Mouse (Mus musculus): Measurements from ENCODE around the gene Fam186b.

The Fam186b gene

GRCm38 (mm10) chr15:99295484-99295981 lies at the start of gene Fam186b:
Fam186b (minus strand) TSS chr15:99295888.
- TF ChIP-seq CTCF (conservative IDR thresholded peaks at IDR 0.05; ENCODE audit: low read length) = no peak
- no peak for TF ChIP-seq POU5F1 (IDR thresholded peaks at IDR 0.05; ENCODE audit: borderline replicate concordance, low read length)
- no peak for TF ChIP-seq NANOG (IDR thresholded peaks at IDR 0.05; ENCODE audit: borderline replicate concordance, low read length)
- Histone ChIP-seq H3K4me3 (replicated peaks; ENCODE audit: low read length) (peak within 1 kb of the TSS; percentile 86), H3K4me1 (replicated peaks; ENCODE audit: low read depth, low read length) (peaks cover 34% of the 10 kb centered on the region), H3K9me3 (ENCODE audit: low read length) (no peaks in the 10 kb centered on the region), H3K36me3 (ENCODE audit: insufficient read depth, low read length) (peaks cover 7% of the 10 kb centered on the region; the same call in 1 of the 2 replicates), H3K27me3 (ENCODE audit: insufficient read depth, low read length) (peaks cover 2% of the 10 kb centered on the region)

DNA sequence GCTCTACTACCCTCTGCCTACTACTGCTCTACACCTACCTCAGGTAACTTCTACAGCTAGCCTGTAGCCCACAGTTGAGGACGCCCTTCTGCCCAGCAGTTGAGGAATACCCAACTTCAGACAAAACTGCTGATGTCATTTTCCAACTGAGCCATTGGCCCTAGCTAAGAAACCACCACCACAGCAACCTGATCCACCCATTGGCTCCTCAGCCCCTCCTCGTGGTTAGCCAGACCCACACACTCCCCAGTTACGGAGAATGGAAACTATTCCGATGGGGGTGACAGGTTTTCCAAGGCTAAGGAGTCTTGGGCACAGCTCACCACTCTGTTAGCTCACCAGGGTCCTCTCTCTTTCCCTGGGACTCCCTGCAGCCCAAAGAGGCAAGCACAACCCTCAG lies 49.3 kb upstream of the Fam186b start:
- Histone ChIP-seq H3K36me3 (ENCODE audit: insufficient read depth, low read length) (no peaks in the 10 kb centered on the region), H3K4me3 (replicated peaks; ENCODE audit: low read length) (no peak overlapping the region), H3K27me3 (ENCODE audit: insufficient read depth, low read length) (no peaks in the 10 kb centered on the region), H3K9me3 (ENCODE audit: low read length) (no peaks in the 10 kb centered on the region), H3K4me1 (replicated peaks; ENCODE audit: low read depth, low read length) (peaks cover 35% of the 10 kb centered on the region)
- TF ChIP-seq CTCF (conservative IDR thresholded peaks at IDR 0.05; ENCODE audit: low read length) = no peak
- TF ChIP-seq NANOG (IDR thresholded peaks at IDR 0.05; ENCODE audit: borderline replicate concordance, low read length) = no peak
- TF ChIP-seq POU5F1 (IDR thresholded peaks at IDR 0.05; ENCODE audit: borderline replicate concordance, low read length) = no peak

GRCm38 (mm10) chr15:99344148-99344870 lies 48.6 kb upstream of the Fam186b start:
- Histone ChIP-seq H3K4me1 (replicated peaks; ENCODE audit: low read depth, low read length) (peaks cover 33% of the 10 kb centered on the region), H3K36me3 (ENCODE audit: insufficient read depth, low read length) (no peaks in the 10 kb centered on the region), H3K9me3 (ENCODE audit: low read length) (no peaks in the 10 kb centered on the region), H3K27me3 (ENCODE audit: insufficient read depth, low read length) (no peaks in the 10 kb centered on the region), H3K4me3 (replicated peaks; ENCODE audit: low read length) (no peak overlapping the region)
- TF ChIP-seq POU5F1 (IDR thresholded peaks at IDR 0.05; ENCODE audit: borderline replicate concordance, low read length) (no peak), NANOG (IDR thresholded peaks at IDR 0.05; ENCODE audit: borderline replicate concordance, low read length) (no peak), CTCF (conservative IDR thresholded peaks at IDR 0.05; ENCODE audit: low read length) (no peak)

DNA sequence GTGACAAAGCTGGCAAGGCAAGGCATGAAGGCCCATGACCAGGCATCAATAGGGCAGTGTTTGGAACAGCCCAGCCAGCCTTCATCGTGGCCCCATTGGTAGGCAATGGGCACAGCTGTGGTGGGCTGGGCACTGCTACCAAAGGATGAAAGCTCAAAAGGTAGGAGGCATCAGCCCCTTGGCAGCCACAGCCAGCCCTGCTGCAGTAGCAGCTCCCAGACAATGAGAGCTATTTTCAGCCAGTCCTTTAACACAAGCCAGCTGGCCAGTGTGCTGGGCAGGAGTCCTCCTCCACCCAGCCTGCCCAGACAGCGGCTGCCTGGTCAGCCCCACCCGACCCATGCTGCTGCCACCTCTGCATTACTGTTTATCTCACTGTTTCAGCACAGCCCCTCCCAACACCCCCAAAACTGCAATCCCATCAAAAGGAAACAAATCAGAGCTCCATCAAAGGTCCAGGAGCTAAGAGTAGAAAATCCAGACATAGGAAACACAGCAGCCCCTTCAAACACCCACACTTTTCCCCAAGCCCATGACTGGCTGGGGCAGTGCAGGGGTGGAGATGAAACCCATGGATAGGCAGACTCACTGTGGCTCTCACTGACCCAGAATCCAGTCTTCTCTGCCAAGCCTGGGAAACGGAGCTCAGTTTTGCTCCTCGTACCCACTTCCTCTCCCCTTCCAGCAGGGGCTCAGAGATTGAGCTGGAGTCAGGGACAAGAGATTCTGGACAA lies 47.9 kb upstream of the Fam186b start:
- no peaks in the 10 kb centered on the region for H3K27me3 ChIP-seq (ENCODE audit: insufficient read depth, low read length)
- H3K4me1 ChIP-seq (replicated peaks; ENCODE audit: low read depth, low read length) = peaks cover 33% of the 10 kb centered on the region
- TF ChIP-seq NANOG (IDR thresholded peaks at IDR 0.05; ENCODE audit: borderline replicate concordance, low read length) (no peak), CTCF (conservative IDR thresholded peaks at IDR 0.05; ENCODE audit: low read length) (no peak), POU5F1 (IDR thresholded peaks at IDR 0.05; ENCODE audit: borderline replicate concordance, low read length) (no peak)
- H3K9me3 ChIP-seq (ENCODE audit: low read length) = no peaks in the 10 kb centered on the region
- no peak overlapping the region for H3K4me3 ChIP-seq (replicated peaks; ENCODE audit: low read length)
- H3K36me3 ChIP-seq (ENCODE audit: insufficient read depth, low read length) = no peaks in the 10 kb centered on the region

- Histone ChIP-seq H3K4me1 (replicated peaks; ENCODE audit: low read depth, low read length) (peaks cover 29% of the 10 kb centered on the region), H3K27me3 (ENCODE audit: insufficient read depth, low read length) (no peaks in the 10 kb centered on the region), H3K4me3 (replicated peaks; ENCODE audit: low read length) (no peak overlapping the region), H3K36me3 (ENCODE audit: insufficient read depth, low read length) (peaks cover 1% of the 10 kb centered on the region; the same call in 1 of the 2 replicates), H3K9me3 (ENCODE audit: low read length) (no peaks in the 10 kb centered on the region)
- no peak for TF ChIP-seq CTCF (conservative IDR thresholded peaks at IDR 0.05; ENCODE audit: low read length)
- no peak for TF ChIP-seq NANOG (IDR thresholded peaks at IDR 0.05; ENCODE audit: borderline replicate concordance, low read length)
These were observed 46.7 kb upstream of the Fam186b start for GRCm38 (mm10) chr15:99342194-99342981.

DNA sequence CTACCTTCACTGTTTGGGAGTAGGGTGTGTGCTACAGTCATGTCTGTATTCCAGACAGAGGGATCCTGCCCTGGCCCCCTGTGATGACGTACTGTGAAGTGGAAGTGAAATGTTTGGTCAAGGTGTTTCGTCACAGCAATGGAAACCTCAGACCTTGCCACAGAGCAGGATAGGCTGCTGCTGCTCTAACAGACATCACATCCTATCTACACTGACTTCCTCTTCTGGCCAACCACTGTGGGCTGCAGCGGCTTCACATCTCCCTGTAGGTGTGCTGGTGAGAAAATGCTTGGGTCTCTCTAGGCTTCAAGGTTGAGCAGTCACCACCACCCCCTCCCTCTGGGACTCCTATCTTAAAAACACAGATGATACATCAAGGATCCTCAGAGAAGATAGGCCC lies 45.4 kb upstream of the Fam186b start:
- no peaks in the 10 kb centered on the region for H3K27me3 ChIP-seq (ENCODE audit: insufficient read depth, low read length)
- peaks cover 5% of the 10 kb centered on the region; the same call in 1 of the 2 replicates for H3K36me3 ChIP-seq (ENCODE audit: insufficient read depth, low read length)
- TF ChIP-seq POU5F1 (IDR thresholded peaks at IDR 0.05; ENCODE audit: borderline replicate concordance, low read length) (no peak), CTCF (conservative IDR thresholded peaks at IDR 0.05; ENCODE audit: low read length) (no peak), NANOG (IDR thresholded peaks at IDR 0.05; ENCODE audit: borderline replicate concordance, low read length) (no peak)
- no peaks in the 10 kb centered on the region for H3K9me3 ChIP-seq (ENCODE audit: low read length)
- H3K4me1 ChIP-seq (replicated peaks; ENCODE audit: low read depth, low read length) = peaks cover 29% of the 10 kb centered on the region
- H3K4me3 ChIP-seq (replicated peaks; ENCODE audit: low read length) = no peak overlapping the region

DNA sequence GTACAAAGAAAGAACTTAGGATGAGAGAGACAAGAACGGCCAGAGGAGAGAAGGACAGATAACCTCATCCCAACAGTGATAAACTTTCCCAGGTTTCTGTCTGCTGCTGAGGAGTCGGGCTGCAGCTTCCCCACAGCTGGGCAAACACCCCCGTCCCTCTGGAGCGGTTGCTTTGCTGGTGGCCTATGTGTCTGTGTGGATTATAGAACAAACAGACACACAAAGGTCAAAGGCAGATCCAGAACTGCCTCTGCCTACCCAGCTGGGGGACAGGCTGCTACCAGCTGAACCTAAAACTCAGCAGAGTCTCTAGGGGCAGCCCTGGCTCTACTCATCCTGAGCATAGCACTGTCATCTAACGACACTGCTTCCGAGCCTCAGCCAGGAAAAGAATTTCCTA lies 44.0 kb upstream of the Fam186b start:
- no peak for TF ChIP-seq CTCF (conservative IDR thresholded peaks at IDR 0.05; ENCODE audit: low read length)
- no peak for TF ChIP-seq POU5F1 (IDR thresholded peaks at IDR 0.05; ENCODE audit: borderline replicate concordance, low read length)
- TF ChIP-seq NANOG (IDR thresholded peaks at IDR 0.05; ENCODE audit: borderline replicate concordance, low read length) = no peak
- no peak overlapping the region for H3K4me3 ChIP-seq (replicated peaks; ENCODE audit: low read length)
- H3K27me3 ChIP-seq (ENCODE audit: insufficient read depth, low read length) = no peaks in the 10 kb centered on the region
- H3K9me3 ChIP-seq (ENCODE audit: low read length) = no peaks in the 10 kb centered on the region
- peaks cover 6% of the 10 kb centered on the region; the same call in 1 of the 2 replicates for H3K36me3 ChIP-seq (ENCODE audit: insufficient read depth, low read length)
- peaks cover 29% of the 10 kb centered on the region for H3K4me1 ChIP-seq (replicated peaks; ENCODE audit: low read depth, low read length)

GRCm38 (mm10) chr15:99338916-99339315 lies 43.2 kb upstream of the Fam186b start:
- Histone ChIP-seq H3K4me3 (replicated peaks; ENCODE audit: low read length) (no peak overlapping the region), H3K27me3 (ENCODE audit: insufficient read depth, low read length) (no peaks in the 10 kb centered on the region), H3K9me3 (ENCODE audit: low read length) (no peaks in the 10 kb centered on the region), H3K4me1 (replicated peaks; ENCODE audit: low read depth, low read length) (peaks cover 26% of the 10 kb centered on the region), H3K36me3 (ENCODE audit: insufficient read depth, low read length) (peaks cover 11% of the 10 kb centered on the region)
- no peak for TF ChIP-seq CTCF (conservative IDR thresholded peaks at IDR 0.05; ENCODE audit: low read length)
- TF ChIP-seq POU5F1 (IDR thresholded peaks at IDR 0.05; ENCODE audit: borderline replicate concordance, low read length) = no peak
- TF ChIP-seq NANOG (IDR thresholded peaks at IDR 0.05; ENCODE audit: borderline replicate concordance, low read length) = no peak
